Mouse (Mus musculus): ENCODE measurements around the gene Spdye4a. TPM values are rescaled to one million over a fixed set of nuclear protein-coding genes. Genes with fewer than 3 reads are reported as not detected.

Spdye4a gene
- polyA plus RNA-seq, 1 experiment: not detected

- H3K27me3 ChIP-seq (ENCODE audit: control insufficient read depth, insufficient read depth, low read length): no peaks in the 10 kb centered on the region
- no peak for TF ChIP-seq CTCF (IDR thresholded peaks at IDR 0.05; ENCODE audit: extremely low read depth, insufficient read depth, insufficient read length, insufficient replicate concordance)
- TF ChIP-seq POLR2A (IDR thresholded peaks at IDR 0.05; ENCODE audit: low read depth, low read length): no peak; the same call in 1 of the 2 replicates
- peaks cover 3% of the 10 kb centered on the region; the same call in 1 of the 2 replicates for H3K4me1 ChIP-seq (ENCODE audit: control insufficient read depth, insufficient read depth, insufficient read length)
- H3K4me3 ChIP-seq (ENCODE audit: extremely low read depth, insufficient read depth, insufficient read length): peak within 1 kb of the TSS; percentile 83
- DNase-seq (ENCODE audit: low read depth in 1 of 2, low spot score in 2 of 2): peak in 1 of 2 experiments; percentile 46
- no peaks in the 10 kb centered on the region for H3K36me3 ChIP-seq (ENCODE audit: control insufficient read depth, insufficient read depth, low read length)
- under 1% methylated on average over 68 of the region's 79 CpGs for WGBS
- peak within 1 kb of the TSS; percentile 19; the same call in 1 of the 2 replicates for H3K27ac ChIP-seq (ENCODE audit: insufficient read depth, low read length)
Observed at GRCm38 (mm10) chr5:143269363-143270150, 42.9 kb upstream of the Spdye4a start, which contains the start of gene Zfp316. Zfp316 (minus strand) TSS chr5:143270022.

DNA sequence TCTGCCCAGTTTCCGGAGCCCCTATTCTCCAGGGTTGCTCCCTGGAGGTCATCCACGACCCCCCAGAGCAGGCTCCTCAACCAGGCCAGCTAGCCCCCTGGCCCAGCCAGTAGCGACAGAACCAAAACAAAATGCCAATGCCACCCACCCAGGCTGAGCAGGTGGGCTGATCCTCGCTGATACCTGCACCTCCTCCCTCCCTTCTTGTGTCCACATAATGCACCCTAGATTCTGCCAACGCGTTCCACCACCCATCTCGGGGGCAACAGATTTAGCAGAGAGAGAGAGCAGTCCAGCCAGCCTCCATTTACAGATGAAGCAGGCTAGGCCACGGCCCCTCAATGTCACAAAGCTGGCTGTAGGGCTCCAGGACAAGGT lies 42.3 kb upstream of the Spdye4a start:
- no peak for DNase-seq (ENCODE audit: low read depth in 1 of 2, low spot score in 2 of 2)
- TF ChIP-seq POLR2A (IDR thresholded peaks at IDR 0.05; ENCODE audit: low read depth, low read length): no peak
- 44% methylated on average over 8 of the region's 8 CpGs for WGBS
- Histone ChIP-seq H3K4me3 (ENCODE audit: extremely low read depth, insufficient read depth, insufficient read length) (peak overlapping the region; percentile 83), H3K27me3 (ENCODE audit: control insufficient read depth, insufficient read depth, low read length) (no peaks in the 10 kb centered on the region), H3K27ac (ENCODE audit: insufficient read depth, low read length) (no peak overlapping the region), H3K4me1 (ENCODE audit: control insufficient read depth, insufficient read depth, insufficient read length) (peaks cover 3% of the 10 kb centered on the region; the same call in 1 of the 2 replicates), H3K36me3 (ENCODE audit: control insufficient read depth, insufficient read depth, low read length) (no peaks in the 10 kb centered on the region)

GRCm38 (mm10) chr5:143266794-143267193 lies 40.1 kb upstream of the Spdye4a start:
- WGBS: 94% methylated on average over 6 of the region's 6 CpGs
- no peak for DNase-seq (ENCODE audit: low read depth in 1 of 2, low spot score in 2 of 2)
- peaks cover 1% of the 10 kb centered on the region; the same call in 1 of the 2 replicates for H3K36me3 ChIP-seq (ENCODE audit: control insufficient read depth, insufficient read depth, low read length)
- TF ChIP-seq POLR2A (IDR thresholded peaks at IDR 0.05; ENCODE audit: low read depth, low read length): no peak
- TF ChIP-seq CTCF (IDR thresholded peaks at IDR 0.05; ENCODE audit: extremely low read depth, insufficient read depth, insufficient read length, insufficient replicate concordance): no peak
- H3K4me3 ChIP-seq (ENCODE audit: extremely low read depth, insufficient read depth, insufficient read length): no peak overlapping the region
- H3K27ac ChIP-seq (ENCODE audit: insufficient read depth, low read length): no peak overlapping the region
- peaks cover 3% of the 10 kb centered on the region; the same call in 1 of the 2 replicates for H3K4me1 ChIP-seq (ENCODE audit: control insufficient read depth, insufficient read depth, insufficient read length)
- H3K27me3 ChIP-seq (ENCODE audit: control insufficient read depth, insufficient read depth, low read length): no peaks in the 10 kb centered on the region

DNA sequence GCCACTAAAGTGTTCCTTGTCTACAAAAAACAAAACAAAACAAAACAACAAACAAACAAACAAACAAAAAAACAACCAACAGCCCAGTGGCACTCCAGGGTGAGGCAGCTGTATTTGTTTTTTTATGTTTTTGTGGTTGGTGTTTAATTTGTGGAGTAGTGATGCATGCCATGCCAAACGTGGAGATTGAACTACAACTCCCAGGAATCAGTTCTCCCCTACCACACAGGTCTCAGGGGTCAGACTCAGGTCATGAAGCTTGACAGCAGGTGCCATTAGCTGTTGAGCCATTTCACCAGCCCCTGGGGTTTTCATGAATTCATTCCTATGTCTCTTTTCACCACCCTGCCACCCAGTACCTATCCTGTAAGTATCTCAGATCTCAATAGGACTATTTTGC lies 38.7 kb upstream of the Spdye4a start:
- TF ChIP-seq POLR2A (IDR thresholded peaks at IDR 0.05; ENCODE audit: low read depth, low read length) (no peak), CTCF (IDR thresholded peaks at IDR 0.05; ENCODE audit: extremely low read depth, insufficient read depth, insufficient read length, insufficient replicate concordance) (no peak)
- Histone ChIP-seq H3K4me3 (ENCODE audit: extremely low read depth, insufficient read depth, insufficient read length) (no peak overlapping the region), H3K4me1 (ENCODE audit: control insufficient read depth, insufficient read depth, insufficient read length) (peaks cover 3% of the 10 kb centered on the region; the same call in 1 of the 2 replicates), H3K27me3 (ENCODE audit: control insufficient read depth, insufficient read depth, low read length) (no peaks in the 10 kb centered on the region), H3K36me3 (ENCODE audit: control insufficient read depth, insufficient read depth, low read length) (peaks cover 1% of the 10 kb centered on the region; the same call in 1 of the 2 replicates), H3K27ac (ENCODE audit: insufficient read depth, low read length) (no peak overlapping the region)
- no peak for DNase-seq (ENCODE audit: low read depth in 1 of 2, low spot score in 2 of 2)
- 64% methylated on average over 1 of the region's 1 CpGs for WGBS

DNA sequence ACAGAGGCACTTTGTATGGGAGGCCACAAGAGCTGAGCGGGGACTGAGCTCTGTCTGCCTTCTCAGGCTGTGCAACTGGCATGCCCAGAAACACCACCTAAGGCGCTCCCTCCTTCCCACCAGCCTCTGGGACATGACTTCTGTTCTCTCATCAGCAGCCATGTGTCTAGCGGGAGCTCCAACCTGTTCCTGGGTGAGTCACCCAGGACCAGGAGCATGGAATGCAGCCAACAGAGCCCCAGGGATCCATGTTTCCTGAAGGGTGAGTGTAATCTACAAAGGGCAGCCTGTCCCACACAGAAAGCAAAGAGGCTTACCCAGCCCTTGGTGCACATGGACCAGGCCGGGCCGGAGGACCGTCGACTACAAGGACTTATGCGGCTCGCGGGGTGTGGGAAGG lies 38.0 kb upstream of the Spdye4a start:
- TF ChIP-seq CTCF (IDR thresholded peaks at IDR 0.05; ENCODE audit: extremely low read depth, insufficient read depth, insufficient read length, insufficient replicate concordance) (no peak), POLR2A (IDR thresholded peaks at IDR 0.05; ENCODE audit: low read depth, low read length) (no peak)
- Histone ChIP-seq H3K4me3 (ENCODE audit: extremely low read depth, insufficient read depth, insufficient read length) (no peak overlapping the region), H3K27ac (ENCODE audit: insufficient read depth, low read length) (no peak overlapping the region), H3K27me3 (ENCODE audit: control insufficient read depth, insufficient read depth, low read length) (no peaks in the 10 kb centered on the region), H3K36me3 (ENCODE audit: control insufficient read depth, insufficient read depth, low read length) (peaks cover 1% of the 10 kb centered on the region; the same call in 1 of the 2 replicates), H3K4me1 (ENCODE audit: control insufficient read depth, insufficient read depth, insufficient read length) (no peaks in the 10 kb centered on the region)
- DNase-seq (ENCODE audit: low read depth in 1 of 2, low spot score in 2 of 2): no peak
- 92% methylated on average over 10 of the region's 10 CpGs for WGBS

- H3K36me3 ChIP-seq (ENCODE audit: control insufficient read depth, insufficient read depth, low read length): peaks cover 1% of the 10 kb centered on the region; the same call in 1 of the 2 replicates
- H3K27ac ChIP-seq (ENCODE audit: insufficient read depth, low read length): no peak overlapping the region
- DNase-seq (ENCODE audit: low read depth in 1 of 2, low spot score in 2 of 2): no peak
- H3K27me3 ChIP-seq (ENCODE audit: control insufficient read depth, insufficient read depth, low read length): no peaks in the 10 kb centered on the region
- 93% methylated on average over 8 of the region's 8 CpGs for WGBS
- no peaks in the 10 kb centered on the region for H3K4me1 ChIP-seq (ENCODE audit: control insufficient read depth, insufficient read depth, insufficient read length)
- H3K4me3 ChIP-seq (ENCODE audit: extremely low read depth, insufficient read depth, insufficient read length): no peak overlapping the region
- TF ChIP-seq POLR2A (IDR thresholded peaks at IDR 0.05; ENCODE audit: low read depth, low read length) (no peak), CTCF (IDR thresholded peaks at IDR 0.05; ENCODE audit: extremely low read depth, insufficient read depth, insufficient read length, insufficient replicate concordance) (no peak)
Observed at GRCm38 (mm10) chr5:143261636-143262035, 34.9 kb upstream of the Spdye4a start.

GRCm38 (mm10) chr5:143255802-143256201 lies 29.1 kb upstream of the Spdye4a start:
- TF ChIP-seq CTCF (IDR thresholded peaks at IDR 0.05; ENCODE audit: extremely low read depth, insufficient read depth, insufficient read length, insufficient replicate concordance): no peak
- peaks cover 17% of the 10 kb centered on the region for H3K27me3 ChIP-seq (ENCODE audit: control insufficient read depth, insufficient read depth, low read length)
- H3K4me3 ChIP-seq (ENCODE audit: extremely low read depth, insufficient read depth, insufficient read length): no peak overlapping the region
- peaks cover 6% of the 10 kb centered on the region; the same call in 1 of the 2 replicates for H3K36me3 ChIP-seq (ENCODE audit: control insufficient read depth, insufficient read depth, low read length)
- no peak for DNase-seq (ENCODE audit: low read depth in 1 of 2, low spot score in 2 of 2)
- 92% methylated on average over 5 of the region's 5 CpGs for WGBS
- H3K4me1 ChIP-seq (ENCODE audit: control insufficient read depth, insufficient read depth, insufficient read length): peaks cover 16% of the 10 kb centered on the region; the same call in 1 of the 2 replicates
- no peak overlapping the region for H3K27ac ChIP-seq (ENCODE audit: insufficient read depth, low read length)

Measured in spleen, adult 2 months (tissue).